Mouse (Mus musculus) stomach, postnatal 0 days (tissue): ENCODE results near the gene Slc35b2. TPM values are rescaled to one million over a fixed set of nuclear protein-coding genes. Genes with fewer than 3 reads are reported as not detected.
A peak's percentile ranks its signal among the peaks of the same experiment; 100 is the strongest.

Experiments used
- ATAC-seq: fragments of 200-750 bp; cut with Nextera tagmentation; 2 replicates; pipeline ENCODE4 v1.8.0; 2017; ENCODE audit not compliant: low FRiP score, low TSS enrichment
- DNase-seq: peaks from one replicate; pipeline ENCODE4 v3.0.0-alpha.2; 2016; ENCODE audit warnings: low spot score
- H3K27ac ChIP-seq: fragments of 300-500 bp; sonication (generic); replicated peaks from 2 replicates; pipeline ENCODE4 v1.5.1; 2014; ENCODE audit warnings: mild to moderate bottlenecking, control low read depth
- H3K27me3 ChIP-seq: fragments of 300-500 bp; sonication (generic); 2 replicates; pipeline ENCODE4 v1.6.1; 2014; ENCODE audit warnings: low read length; ENCODE audit not compliant: control insufficient read depth, insufficient read depth
- H3K36me3 ChIP-seq: fragments of 300-500 bp; sonication (generic); 2 replicates; pipeline ENCODE4 v1.6.1; 2014; ENCODE audit warnings: low read length, mixed read lengths; ENCODE audit not compliant: control insufficient read depth, insufficient read depth
- H3K4me1 ChIP-seq: fragments of 300-500 bp; sonication (generic); replicated peaks from 2 replicates; pipeline ENCODE4 v1.6.1; 2014; ENCODE audit warnings: antibody characterized with exemption; ENCODE audit not compliant: control insufficient read depth, insufficient read depth
- H3K4me2 ChIP-seq: fragments of 300-500 bp; sonication (generic); replicated peaks from 2 replicates; pipeline ENCODE4 v1.6.1; 2014; ENCODE audit warnings: low read depth, mild to moderate bottlenecking, control low read depth, moderate library complexity
- H3K4me3 ChIP-seq: fragments of 300-500 bp; sonication (generic); 2 replicates; pipeline ENCODE4 v1.5.1; 2014; ENCODE audit warnings: low read depth, low read length, control low read depth
- H3K9ac ChIP-seq: fragments of 300-500 bp; sonication (generic); 2 replicates; pipeline ENCODE4 v1.6.1; 2014; ENCODE audit warnings: mild to moderate bottlenecking, low read length, control low read depth, mixed read lengths
- H3K9me3 ChIP-seq: fragments of 300-500 bp; sonication (generic); 2 replicates; pipeline ENCODE4 v1.6.1; 2016; ENCODE audit warnings: low read length; ENCODE audit not compliant: control insufficient read depth
- CTCF ChIP-seq: IDR thresholded peaks from 2 replicates; pipeline ENCODE4 v1.5.1; 2016; ENCODE audit warnings: antibody characterized with exemption, low read depth, mild to moderate bottlenecking, moderate library complexity
- EP300 ChIP-seq: optimal IDR thresholded peaks from 2 replicates; pipeline ENCODE3; 2016; ENCODE audit warnings: antibody characterized with exemption
- WGBS: fragments of 180-500 bp; shearing (Covaris S2); extraction: QIAGEN DNeasy Blood & Tissue Kit; methylation state at CpG from one replicate; pipeline ENCODE4 v1.1.7; 2014; 5-methylcytosine and 5-hydroxymethylcytosine counted together
- polyA plus RNA-seq: library from polyadenylated mRNA; unstranded; fragments of >200 nt; fragmentation: Nextera tagmentation; extraction: Ambion mirVana; gene quantifications from 2 replicates; pipeline ENCODE4 v1.2.1, GENCODE M21; 2015

Slc35b2 gene
- polyA plus RNA-seq, 1 experiment from 2014 or later = 72.7 TPM

DNA sequence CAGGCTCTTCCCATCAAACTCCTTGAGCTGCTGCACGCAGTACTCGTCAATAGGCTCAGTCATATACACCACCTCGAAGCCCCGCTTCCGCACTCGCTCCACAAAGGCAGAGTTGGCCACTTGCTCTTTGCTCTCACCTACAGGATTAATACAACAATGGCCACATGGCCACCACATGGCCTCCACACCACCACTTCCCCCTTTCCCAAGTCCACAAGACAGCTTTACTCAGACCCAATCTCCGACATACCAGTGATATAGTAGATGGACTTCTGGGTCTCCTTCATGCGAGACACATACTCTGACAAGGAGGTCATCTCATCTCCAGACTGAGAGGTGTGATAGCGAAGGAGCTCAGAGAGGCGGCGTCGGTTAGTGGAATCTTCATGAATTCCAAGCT, 5.3 kb downstream of the Slc35b2 start:
- 85% methylated on average over 12 of the region's 12 CpGs for whole genome bisulfite sequencing
- no peak for DNase-seq
- Histone ChIP-seq H3K4me3 (no peak overlapping the region), H3K27me3 (no peaks in the 10 kb centered on the region), H3K36me3 (peaks cover 40% of the 10 kb centered on the region), H3K4me2 (no peak overlapping the region), H3K4me1 (no peaks in the 10 kb centered on the region; the same call in 1 of the 2 replicates), H3K9ac (no peak overlapping the region), H3K27ac (no peak overlapping the region), H3K9me3 (no peaks in the 10 kb centered on the region)
- TF ChIP-seq EP300 = no peak
- no peak for ATAC-seq

GRCm38 (mm10) chr17:45569999-45570398, 6.3 kb downstream of the Slc35b2 start:
- Histone ChIP-seq H3K4me3 (no peak overlapping the region), H3K4me2 (no peak overlapping the region), H3K4me1 (no peaks in the 10 kb centered on the region; the same call in 1 of the 2 replicates), H3K27me3 (no peaks in the 10 kb centered on the region), H3K9ac (no peak overlapping the region), H3K36me3 (peaks cover 40% of the 10 kb centered on the region), H3K27ac (no peak overlapping the region), H3K9me3 (no peaks in the 10 kb centered on the region)
- no peak for TF ChIP-seq CTCF
- no peak for TF ChIP-seq EP300
- no peak for DNase-seq
- ATAC-seq = no peak
- 67% methylated on average over 4 of the region's 4 CpGs for WGBS

DNA sequence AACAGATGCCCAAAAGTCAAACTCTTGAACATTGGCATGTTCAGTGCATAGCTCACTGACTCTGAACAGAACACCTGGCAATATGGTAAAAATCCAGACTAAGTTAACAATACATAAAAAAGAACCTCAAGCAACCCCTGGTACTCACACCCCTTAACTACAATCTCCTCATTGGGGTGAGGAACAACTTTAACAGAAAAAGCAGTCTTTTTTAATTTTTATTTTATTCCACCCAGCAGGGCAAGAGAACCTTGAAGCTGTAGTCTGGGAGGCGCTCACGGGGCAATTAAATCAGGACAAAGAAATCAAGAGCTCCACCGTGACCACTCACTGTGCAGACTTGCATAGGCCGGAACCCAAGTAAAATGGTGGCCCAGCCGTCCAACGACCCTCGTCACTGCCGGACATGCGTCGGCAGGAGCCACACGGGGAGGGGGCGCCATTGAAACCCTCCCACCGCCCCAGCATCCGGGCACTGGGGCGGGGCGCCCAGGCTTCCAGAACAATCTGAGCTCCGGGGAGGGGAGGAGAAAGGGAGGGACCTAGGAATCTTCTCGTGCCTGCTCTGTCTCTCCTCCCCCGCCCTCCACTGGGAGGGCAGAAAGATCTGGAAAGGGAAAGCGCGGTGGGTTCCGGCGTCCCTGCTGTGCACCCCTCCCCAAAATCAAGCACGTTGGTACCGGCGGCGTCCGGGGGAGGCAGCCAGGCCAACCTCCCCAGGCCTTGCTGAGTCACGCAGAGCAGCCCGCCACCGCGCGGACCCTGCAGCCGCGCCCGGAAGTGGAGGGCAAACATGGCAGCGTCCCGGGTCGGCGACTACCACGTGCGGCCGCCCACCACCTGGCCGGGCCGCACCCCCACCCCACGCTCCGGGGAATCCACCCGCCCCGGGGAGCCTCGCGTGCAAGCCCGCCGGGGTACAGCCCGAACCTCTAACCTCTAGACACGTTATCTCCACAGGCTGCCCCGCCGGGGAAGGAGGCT, 8.7 kb downstream of the Slc35b2 start:
- WGBS = 1% methylated on average over 53 of the region's 57 CpGs
- Histone ChIP-seq H3K27me3 (no peaks in the 10 kb centered on the region), H3K36me3 (peaks cover 32% of the 10 kb centered on the region), H3K4me3 (peak overlapping the region; percentile 100), H3K9ac (peak overlapping the region; percentile 98), H3K4me1 (no peaks in the 10 kb centered on the region; the same call in 1 of the 2 replicates), H3K9me3 (no peaks in the 10 kb centered on the region), H3K4me2 (peak overlapping the region; percentile 80), H3K27ac (peak overlapping the region; percentile 97)
- DNase-seq = peak; percentile 85
- TF ChIP-seq CTCF (peak; percentile 27), EP300 (peak; percentile 51)
- ATAC-seq = peak; percentile 62

DNA sequence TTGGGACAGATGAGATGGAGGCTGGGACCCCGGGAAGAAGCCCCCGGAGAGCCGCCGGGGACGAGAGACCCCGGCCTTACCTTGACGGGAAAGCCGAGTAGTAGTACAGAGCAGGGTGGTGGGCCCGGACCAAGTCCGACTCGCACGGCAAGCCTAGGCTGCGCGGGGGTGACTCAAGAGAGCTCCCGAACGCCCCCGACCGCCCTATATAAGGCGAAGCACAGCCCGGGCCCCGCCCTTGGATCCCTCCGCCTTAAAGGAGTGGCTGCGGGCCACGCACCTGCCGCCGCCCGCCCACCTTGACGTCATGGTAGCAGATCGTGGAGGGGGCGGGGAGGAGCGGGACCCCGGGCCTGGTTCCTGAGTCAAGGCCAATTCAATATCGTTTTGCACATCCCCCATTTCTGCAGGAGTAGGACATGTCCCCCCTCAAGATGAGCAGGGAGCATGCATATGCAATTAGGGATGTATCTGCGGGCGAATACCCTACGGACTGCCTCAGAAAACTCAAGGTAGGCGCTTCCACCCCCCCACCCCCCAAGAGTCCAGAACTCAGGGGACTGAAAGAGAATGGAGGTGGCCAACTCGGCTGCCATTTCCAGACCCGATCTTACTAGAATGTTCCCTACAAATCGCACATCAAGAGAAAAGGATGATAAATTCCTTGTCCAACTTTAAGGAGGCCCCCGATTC, 9.6 kb downstream of the Slc35b2 start, which contains the start of gene Hsp90ab1:
Gene Hsp90ab1, minus strand, starts transcription at position 185 of the 693 bp plus-strand sequence.
- Histone ChIP-seq H3K36me3 (peaks cover 29% of the 10 kb centered on the region), H3K27me3 (no peaks in the 10 kb centered on the region), H3K27ac (peak within 1 kb of the TSS; percentile 97), H3K9ac (peak within 1 kb of the TSS; percentile 98), H3K4me3 (peak within 1 kb of the TSS; percentile 100), H3K9me3 (no peaks in the 10 kb centered on the region), H3K4me1 (no peaks in the 10 kb centered on the region; the same call in 1 of the 2 replicates), H3K4me2 (peak within 1 kb of the TSS; percentile 80)
- DNase-seq (peak; percentile 99), ATAC-seq (peak; percentile 86)
- TF ChIP-seq CTCF = no peak
- TF ChIP-seq EP300 = peak; percentile 14
- under 1% methylated on average over 41 of the region's 41 CpGs for WGBS

DNA sequence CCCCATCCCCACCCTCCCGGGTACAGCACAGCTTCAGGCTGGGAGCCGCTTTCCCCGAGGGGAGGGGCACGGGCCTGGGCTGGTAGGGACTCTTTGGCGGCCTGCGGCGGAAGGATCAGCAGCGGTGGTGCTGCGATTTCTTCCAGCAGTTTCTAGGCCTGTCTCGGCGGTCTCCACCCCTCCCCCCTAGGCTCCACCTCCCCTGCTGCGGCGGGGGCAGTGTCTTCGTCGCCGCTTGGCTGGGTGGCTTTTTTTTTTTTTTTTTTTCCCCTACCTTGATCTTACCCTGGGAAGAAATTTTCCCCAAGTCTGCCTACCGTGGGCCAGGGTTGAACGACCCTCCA, 10.1 kb downstream of the Slc35b2 start:
- peaks cover 24% of the 10 kb centered on the region for H3K36me3 ChIP-seq
- H3K27ac ChIP-seq = peak overlapping the region; percentile 97
- peak overlapping the region; percentile 80 for H3K4me2 ChIP-seq
- TF ChIP-seq EP300 (no peak), CTCF (no peak; the same call in 1 of the 2 replicates)
- under 1% methylated on average over 18 of the region's 18 CpGs for WGBS
- no peaks in the 10 kb centered on the region for H3K9me3 ChIP-seq
- no peaks in the 10 kb centered on the region; the same call in 1 of the 2 replicates for H3K4me1 ChIP-seq
- peak overlapping the region; percentile 100 for H3K4me3 ChIP-seq
- ATAC-seq = peak; percentile 62
- peak overlapping the region; percentile 78 for H3K9ac ChIP-seq
- H3K27me3 ChIP-seq = no peaks in the 10 kb centered on the region
- peak; percentile 97 for DNase-seq
